Mouse (Mus musculus) intestine, postnatal 0 days (tissue): ENCODE data around the gene B230217C12Rik. TPM values are rescaled to one million over a fixed set of nuclear protein-coding genes. Genes with fewer than 3 reads are reported as not detected.

Source experiments
- ATAC-seq: fragments of 200-750 bp; cut with Nextera tagmentation; 2 replicates; pipeline ENCODE4 v1.8.0; 2017; ENCODE audit warnings: mild to moderate bottlenecking, moderate TSS enrichment, moderate library complexity
- H3K27ac ChIP-seq: fragments of 300-500 bp; sonication (generic); 2 replicates; pipeline ENCODE4 v1.5.1; 2014; ENCODE audit warnings: mild to moderate bottlenecking, low read depth, low read length, moderate library complexity
- H3K27me3 ChIP-seq: fragments of 300-500 bp; sonication (generic); replicated peaks from 2 replicates; pipeline ENCODE4 v1.6.1; 2014; ENCODE audit warnings: low read length, mixed read lengths; ENCODE audit not compliant: control insufficient read depth, insufficient read depth
- H3K36me3 ChIP-seq: fragments of 300-500 bp; sonication (generic); 2 replicates; pipeline ENCODE4 v1.6.1; 2014; ENCODE audit warnings: mild to moderate bottlenecking, moderate library complexity; ENCODE audit not compliant: control insufficient read depth, insufficient read depth
- H3K4me1 ChIP-seq: fragments of 300-500 bp; sonication (generic); replicated peaks from 2 replicates; pipeline ENCODE4 v1.6.1; 2014; ENCODE audit warnings: antibody characterized with exemption, low read length, mixed read lengths; ENCODE audit not compliant: control insufficient read depth, insufficient read depth
- H3K4me2 ChIP-seq: fragments of 300-500 bp; sonication (generic); replicated peaks from 2 replicates; pipeline ENCODE4 v1.6.1; 2014; ENCODE audit warnings: low read depth, mild to moderate bottlenecking, moderate library complexity
- H3K4me3 ChIP-seq: fragments of 300-500 bp; sonication (generic); 2 replicates; pipeline ENCODE4 v1.5.1; 2014; ENCODE audit warnings: low read depth, low read length
- H3K9ac ChIP-seq: fragments of 300-500 bp; sonication (generic); 2 replicates; pipeline ENCODE4 v1.6.1; 2014; ENCODE audit warnings: mild to moderate bottlenecking, low read depth, low read length
- H3K9me3 ChIP-seq: fragments of 300-500 bp; sonication (generic); 2 replicates; pipeline ENCODE4 v1.6.1; 2016; ENCODE audit warnings: mixed run types; ENCODE audit not compliant: control insufficient read depth
- CTCF ChIP-seq: sonication (generic); IDR thresholded peaks from 2 replicates; pipeline ENCODE4 v1.5.1; 2016; ENCODE audit warnings: low read depth, mild to moderate bottlenecking, control low read depth, antibody characterized with exemption, moderate library complexity
- WGBS: fragments of 180-500 bp; shearing (Covaris S2); extraction: QIAGEN DNeasy Blood & Tissue Kit; methylation state at CpG from one replicate; pipeline ENCODE4 v1.1.7; 2014; 5-methylcytosine and 5-hydroxymethylcytosine counted together
- polyA plus RNA-seq: library from polyadenylated mRNA; unstranded; fragments of >200 nt; fragmentation: Nextera tagmentation; extraction: Ambion mirVana; gene quantifications from 2 replicates; pipeline ENCODE4 v1.2.1, GENCODE M21; 2015

Gene B230217C12Rik
- 1.8 and 2.0 TPM in 2 replicates for polyA plus RNA-seq

DNA sequence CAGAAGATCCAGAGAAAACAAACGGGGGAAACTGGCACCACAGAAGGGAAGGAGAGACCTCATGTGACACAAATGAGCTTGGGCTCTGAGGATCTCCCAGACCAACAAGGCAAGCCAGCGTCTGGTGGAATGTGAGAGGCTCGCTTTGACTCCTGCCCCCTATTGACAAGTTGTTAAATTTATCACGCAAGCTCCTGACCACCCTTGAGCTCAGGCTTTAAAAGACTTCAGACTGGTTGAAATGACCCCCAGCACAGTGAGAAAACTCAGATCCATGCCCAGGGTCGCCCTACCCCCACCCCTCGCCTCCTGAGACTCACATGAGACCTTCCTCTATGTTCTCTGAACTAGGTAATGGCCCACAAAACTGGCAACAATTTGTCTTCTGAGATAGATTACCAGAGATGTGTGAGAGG lies at the start of gene B230217C12Rik:
Gene B230217C12Rik, plus strand, starts transcription at position 242 of the 416 bp plus-strand sequence.
- WGBS = 3% methylated on average over 6 of the region's 6 CpGs
- H3K4me3 ChIP-seq = peak within 1 kb of the TSS; percentile 36
- H3K27me3 ChIP-seq = no peaks in the 10 kb centered on the region
- no peak within 1 kb of the TSS for H3K27ac ChIP-seq
- H3K36me3 ChIP-seq = peaks cover 31% of the 10 kb centered on the region
- H3K9ac ChIP-seq = peak within 1 kb of the TSS; percentile 35; the same call in 1 of the 2 replicates
- no peaks in the 10 kb centered on the region for H3K9me3 ChIP-seq
- no peaks in the 10 kb centered on the region for H3K4me1 ChIP-seq
- peak; percentile 67 for TF ChIP-seq CTCF
- peak within 1 kb of the TSS; percentile 59 for H3K4me2 ChIP-seq
- ATAC-seq = no peak

DNA sequence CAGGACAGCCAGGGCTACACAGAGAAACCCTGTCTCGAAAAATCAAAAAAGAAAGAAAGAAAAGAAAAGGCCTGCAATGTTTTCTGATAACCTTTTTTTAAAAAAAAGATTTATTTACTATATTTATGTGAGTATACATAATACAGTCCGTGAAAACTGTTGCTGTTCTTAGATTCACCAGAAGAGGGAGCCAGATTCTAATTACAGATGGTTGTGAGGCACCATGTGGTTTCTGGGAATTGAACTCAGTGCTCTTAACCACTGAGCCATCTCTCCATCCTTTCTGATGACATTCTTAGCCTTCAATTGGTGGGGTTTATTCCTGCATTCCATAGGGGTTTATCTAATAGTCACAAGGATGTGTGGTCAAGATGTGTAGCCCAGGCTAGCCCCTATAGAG lies 47.4 kb upstream of the B230217C12Rik start:
- no peak overlapping the region for H3K9ac ChIP-seq
- 0 out of 2 replicates have a peak, but pooled peaks have one; percentile 37 for ATAC-seq
- no peak overlapping the region for H3K4me2 ChIP-seq
- no peaks in the 10 kb centered on the region for H3K27me3 ChIP-seq
- 4% methylated on average over 2 of the region's 2 CpGs for WGBS
- no peaks in the 10 kb centered on the region for H3K9me3 ChIP-seq
- no peak overlapping the region for H3K4me3 ChIP-seq
- no peaks in the 10 kb centered on the region for H3K36me3 ChIP-seq
- no peak overlapping the region for H3K27ac ChIP-seq
- TF ChIP-seq CTCF = peak; percentile 84
- H3K4me1 ChIP-seq = no peaks in the 10 kb centered on the region

DNA sequence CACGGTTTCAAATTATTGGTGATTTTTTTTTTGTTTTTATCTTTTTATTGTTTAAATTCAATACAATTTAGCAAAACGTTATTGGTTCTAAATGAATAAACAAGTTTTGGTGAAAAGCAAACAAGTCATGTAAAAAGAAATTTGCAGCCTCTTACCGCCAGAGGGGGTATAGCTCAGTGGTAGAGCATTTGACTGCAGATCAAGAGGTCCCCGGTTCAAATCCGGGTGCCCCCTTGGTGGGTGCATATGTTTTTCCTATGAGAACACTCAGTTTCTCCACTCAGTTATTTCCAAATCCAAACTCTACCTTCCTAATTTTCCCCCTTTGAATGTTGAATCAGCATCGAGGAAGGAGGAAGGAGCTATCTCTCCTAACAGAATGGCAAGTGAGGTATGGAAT lies 43.7 kb upstream of the B230217C12Rik start:
- no peak overlapping the region for H3K9ac ChIP-seq
- no peaks in the 10 kb centered on the region for H3K27me3 ChIP-seq
- no peak overlapping the region for H3K27ac ChIP-seq
- WGBS = 6% methylated on average over 6 of the region's 6 CpGs
- H3K36me3 ChIP-seq = no peaks in the 10 kb centered on the region
- TF ChIP-seq CTCF = peak; percentile 61
- ATAC-seq = no peak
- 0 out of 2 replicates have a peak overlapping the region, but pooled peaks have one; percentile 13 for H3K4me2 ChIP-seq
- 0 out of 2 replicates have a peak, but pooled peaks cover 7% of the 10 kb centered on the region for H3K4me1 ChIP-seq
- no peaks in the 10 kb centered on the region for H3K9me3 ChIP-seq
- H3K4me3 ChIP-seq = no peak overlapping the region

- WGBS = 54% methylated on average over 15 of the region's 15 CpGs
- H3K4me3 ChIP-seq = no peak overlapping the region
- no peak overlapping the region for H3K27ac ChIP-seq
- TF ChIP-seq CTCF = no peak
- ATAC-seq = no peak
- H3K4me2 ChIP-seq = 0 out of 2 replicates have a peak overlapping the region, but pooled peaks have one; percentile 13
- no peak overlapping the region for H3K9ac ChIP-seq
- H3K4me1 ChIP-seq = 0 out of 2 replicates have a peak, but pooled peaks cover 12% of the 10 kb centered on the region
- no peaks in the 10 kb centered on the region for H3K9me3 ChIP-seq
- no peaks in the 10 kb centered on the region for H3K36me3 ChIP-seq
- H3K27me3 ChIP-seq = no peaks in the 10 kb centered on the region
These were observed 43.1 kb upstream of the B230217C12Rik start for GRCm38 (mm10) chr11:97797369-97798082.

GRCm38 (mm10) chr11:97798083-97798435 lies 42.5 kb upstream of the B230217C12Rik start:
- 0 out of 2 replicates have a peak, but pooled peaks cover 13% of the 10 kb centered on the region for H3K4me1 ChIP-seq
- ATAC-seq = no peak
- H3K4me2 ChIP-seq = peak overlapping the region; percentile 74
- 50% methylated on average over 8 of the region's 8 CpGs for WGBS
- TF ChIP-seq CTCF = no peak
- H3K27ac ChIP-seq = no peak overlapping the region
- H3K36me3 ChIP-seq = no peaks in the 10 kb centered on the region
- no peaks in the 10 kb centered on the region for H3K9me3 ChIP-seq
- H3K4me3 ChIP-seq = no peak overlapping the region
- no peaks in the 10 kb centered on the region for H3K27me3 ChIP-seq
- no peak overlapping the region for H3K9ac ChIP-seq

GRCm38 (mm10) chr11:97798782-97799145 lies 41.8 kb upstream of the B230217C12Rik start, which contains the start of gene Lasp1:
TSS of gene Lasp1 (plus strand) at chr11:97799000.
- ATAC-seq = peak; percentile 42
- Histone ChIP-seq H3K9ac (peak within 1 kb of the TSS; percentile 64), H3K36me3 (no peaks in the 10 kb centered on the region), H3K4me3 (peak within 1 kb of the TSS; percentile 96), H3K27me3 (no peaks in the 10 kb centered on the region), H3K9me3 (no peaks in the 10 kb centered on the region), H3K4me1 (peaks cover 13% of the 10 kb centered on the region; the same call in 1 of the 2 replicates), H3K27ac (peak within 1 kb of the TSS; percentile 96), H3K4me2 (peak within 1 kb of the TSS; percentile 74)
- WGBS = under 1% methylated on average over 11 of the region's 11 CpGs
- TF ChIP-seq CTCF = no peak
